Mouse (Mus musculus): ENCODE measurements around the gene Bves.

GRCm38 (mm10) chr10:45334925-45335324 lies 647 bp upstream of the Bves start:
- TF ChIP-seq CTCF (IDR thresholded peaks at IDR 0.05; ENCODE audit: control insufficient read depth, insufficient read depth, insufficient read length) (no peak), USF1 (IDR thresholded peaks at IDR 0.05; ENCODE audit: low read depth) (no peak), MAX (IDR thresholded peaks at IDR 0.05) (no peak), MYOD1 (IDR thresholded peaks at IDR 0.05; ENCODE audit: control insufficient read depth, insufficient read length, low read depth) (no peak), FOSL1 (IDR thresholded peaks at IDR 0.05; ENCODE audit: insufficient read depth, low read length, poor library complexity, severe bottlenecking) (no peak), MYOG (IDR thresholded peaks at IDR 0.05; ENCODE audit: control insufficient read depth, extremely low read depth, insufficient read length) (no peak)
